Mouse (Mus musculus) left cerebral cortex, adult 18-20 months (tissue): ENCODE measurements around the gene Olfr978. TPM values are rescaled to one million over a fixed set of nuclear protein-coding genes. Genes with fewer than 3 reads are reported as not detected.
"Not testable (repeated sequence)": the region's sequence is repeated elsewhere in the genome, so short reads cannot be mapped to it uniquely, and the experiment has no call there.

Experiments
- DNase-seq, 2 experiments: peaks; one replicate each; pipeline ENCODE4 v3.0.0; 2021 to 2022; ENCODE audit warnings: low spot score in 2 of 2, mixed read lengths in 1 of 2
- long read RNA-seq, 2 experiments: library from polyadenylated mRNA; stranded (forward); transcript quantifications; one replicate each; pipeline ENCODE4 v2.0.0; 2021
- total RNA-seq, 2 experiments: library from RNA; stranded (reverse); gene quantifications; 2 replicates each; pipeline ENCODE4 v1.2.3; 2021

Olfr978 gene
- total RNA-seq = not detected
- long read RNA-seq, experiment 1 = 0 reads
- long read RNA-seq, experiment 2 = 0 reads

DNA sequence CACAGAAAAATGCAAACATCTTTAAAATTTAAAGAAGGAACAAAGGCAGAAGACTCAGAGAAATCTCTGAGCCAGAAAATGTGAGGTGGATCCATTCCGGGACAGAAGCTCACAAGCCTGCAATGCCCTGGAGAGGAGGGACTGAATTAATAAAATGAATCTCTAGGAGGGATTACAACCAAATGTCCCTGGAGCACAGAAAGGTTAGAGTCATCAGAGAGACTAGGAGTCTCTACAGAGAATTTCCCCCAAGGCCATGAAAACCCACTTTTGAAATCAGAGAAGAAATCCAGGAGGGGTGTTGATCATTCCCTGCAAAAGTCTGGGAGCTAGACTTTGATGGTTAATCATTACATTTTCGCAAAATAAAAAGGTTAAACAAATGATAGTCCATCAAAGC, at the start of gene Olfr978:
TSS of gene Olfr978 (plus strand) at position 301 of the 400 bp plus-strand sequence.
- no peak for DNase-seq

DNA sequence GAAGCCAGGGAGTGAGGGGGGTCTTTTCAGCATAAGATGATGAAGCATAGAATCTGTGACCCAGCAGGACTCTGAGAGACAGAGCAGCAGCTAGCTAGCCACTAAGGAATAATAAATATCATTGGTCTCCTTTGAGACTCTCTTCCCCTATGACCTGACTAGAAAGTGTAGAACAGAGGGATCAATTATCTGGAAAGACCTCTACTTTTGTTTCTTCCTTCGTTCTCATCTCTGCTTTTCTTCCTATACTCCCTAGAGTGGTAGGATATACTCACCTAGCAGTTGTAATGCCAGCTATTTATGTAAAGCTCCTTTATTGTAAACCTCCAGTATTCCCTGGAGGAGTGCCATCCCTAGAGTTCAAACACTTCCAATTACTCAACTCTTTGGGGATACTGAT, 40.0 kb upstream of the Olfr978 start, which contains the start of gene Olfr975:
TSS of gene Olfr975 (minus strand) at position 101 of the 400 bp plus-strand sequence.
- no peak for DNase-seq

DNA sequence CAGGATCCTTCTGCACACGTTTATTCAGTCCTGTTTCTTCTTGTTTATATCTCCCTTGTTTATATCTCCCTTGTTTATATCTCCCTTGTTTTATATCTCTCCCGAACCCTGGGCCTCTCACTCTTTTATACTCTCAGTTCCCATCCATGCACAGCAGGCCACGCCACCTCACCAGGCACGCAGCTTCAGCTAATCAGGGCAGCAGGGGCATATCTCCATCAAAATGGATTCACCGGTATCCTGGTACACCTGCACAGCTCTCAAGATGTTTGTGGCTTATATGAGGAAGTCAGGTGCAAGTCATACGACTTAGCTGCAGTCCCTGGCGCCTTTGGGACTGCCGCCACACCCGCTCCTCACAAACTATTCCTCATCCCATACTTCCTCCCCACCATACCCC, 30.9 kb upstream of the Olfr978 start, which contains the start of gene Olfr976:
TSS of gene Olfr976 (minus strand) at position 101 of the 400 bp plus-strand sequence.
- not testable (repeated sequence) for DNase-seq

DNA sequence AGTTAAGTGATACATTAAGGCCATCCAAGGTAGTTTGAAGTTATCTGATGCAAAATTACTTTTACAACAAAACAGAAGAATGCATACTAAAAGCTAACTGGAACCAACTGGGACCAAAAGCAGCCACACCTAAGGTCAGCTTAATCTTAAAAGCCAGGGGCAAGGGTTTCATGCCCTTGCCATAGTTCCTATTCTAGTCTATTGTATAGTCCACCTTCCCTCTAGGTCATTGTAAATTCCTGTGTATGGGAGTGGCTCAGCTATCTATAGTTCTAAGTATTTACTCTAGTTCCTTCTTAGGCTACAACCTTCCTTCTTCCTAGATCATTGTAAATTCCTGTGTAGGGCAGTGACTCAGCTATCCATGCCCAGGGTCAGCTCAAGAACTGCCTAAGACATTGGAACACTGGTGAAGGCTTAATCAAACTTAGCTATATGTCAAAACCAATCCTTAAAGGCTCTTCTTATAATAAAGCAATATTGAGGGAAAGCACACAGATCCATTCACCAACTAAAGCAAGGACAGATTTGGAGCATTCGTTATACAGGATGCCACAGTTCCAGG, 15.2 kb upstream of the Olfr978 start:
- not testable (repeated sequence) for DNase-seq

DNA sequence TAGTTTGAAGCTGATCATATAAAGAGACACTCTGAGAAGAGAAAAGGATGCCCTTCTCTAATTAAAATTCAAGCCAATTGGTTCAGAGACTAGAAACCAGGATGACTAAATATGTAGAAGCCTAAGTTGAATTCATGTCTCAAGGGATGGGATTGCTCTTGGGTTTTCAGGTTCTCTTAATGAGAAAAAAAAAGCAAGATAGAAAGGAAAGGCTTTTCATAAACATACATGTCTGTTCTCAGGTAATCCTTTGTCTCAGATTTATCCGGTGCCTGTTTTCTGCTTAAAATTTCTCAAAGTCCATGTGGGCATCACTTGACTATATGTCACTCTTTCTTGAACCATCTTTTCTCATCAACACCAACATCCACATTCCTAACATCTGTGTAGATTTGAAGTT, 11.5 kb downstream of the Olfr978 start, which contains the start of gene Olfr979:
TSS of gene Olfr979 (minus strand) at position 101 of the 400 bp plus-strand sequence.
- no peak for DNase-seq

DNA sequence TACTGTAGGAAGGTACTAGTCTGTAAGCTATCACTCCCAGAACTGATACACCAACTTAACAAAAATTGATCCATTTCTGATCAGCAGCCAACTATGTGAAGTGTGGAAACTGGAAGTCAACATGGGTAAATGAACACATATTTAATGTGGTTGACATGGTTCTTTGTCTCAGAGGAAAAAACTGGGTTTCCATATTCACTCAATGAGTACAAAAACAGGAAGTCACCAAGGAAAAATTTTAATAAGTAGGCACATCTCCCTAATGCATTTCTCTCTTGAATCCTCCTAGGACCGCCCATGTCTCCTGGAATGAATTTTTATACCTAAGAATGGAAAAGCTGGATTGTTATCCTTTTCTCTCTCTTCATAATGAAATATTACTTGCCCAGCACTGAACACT, 17.6 kb downstream of the Olfr978 start, which contains the start of gene Olfr980:
TSS of gene Olfr980 (minus strand) at position 101 of the 400 bp plus-strand sequence.
- DNase-seq = no peak

DNA sequence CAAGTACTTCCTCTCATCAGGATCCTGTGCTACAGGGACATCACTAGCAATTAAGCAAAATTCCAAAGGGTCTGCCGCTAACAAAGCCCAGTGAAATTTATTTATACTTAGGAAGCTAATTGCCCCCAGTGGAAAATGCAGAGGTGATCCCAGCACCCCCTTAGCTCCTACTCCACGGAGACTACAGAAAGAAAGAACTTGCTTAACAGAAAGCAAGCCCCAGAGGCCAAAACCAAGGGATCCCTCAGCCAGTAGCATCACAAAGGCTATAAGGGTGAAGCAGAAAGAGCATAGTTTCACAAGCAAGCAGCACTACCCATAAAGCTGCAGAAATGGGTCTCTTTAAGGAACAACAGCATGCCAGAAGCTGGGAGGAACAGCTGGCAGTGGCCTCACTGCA, 29.3 kb downstream of the Olfr978 start, which contains the start of gene Olfr981:
TSS of gene Olfr981 (plus strand) at position 301 of the 400 bp plus-strand sequence.
- no peak for DNase-seq

Other genes starting within 250 kb of the Olfr978 start
- not detected for gene Olfr967, start 245.9 kb upstream of the Olfr978 start, total RNA-seq
- gene Olfr968, start 208.9 kb upstream of the Olfr978 start, total RNA-seq = not detected
- not detected for gene Olfr969, start 201.2 kb upstream of the Olfr978 start, total RNA-seq
- gene Olfr970, start 183.3 kb upstream of the Olfr978 start, total RNA-seq = not detected
- not detected for gene Olfr971, start 155.2 kb upstream of the Olfr978 start, total RNA-seq
- gene Olfr972, start 125.7 kb upstream of the Olfr978 start, total RNA-seq = not detected
- gene Olfr229, start 84.8 kb upstream of the Olfr978 start, total RNA-seq = not detected
- gene Olfr974, start 54.6 kb upstream of the Olfr978 start, total RNA-seq = not detected
- gene Olfr975, start 40.1 kb upstream of the Olfr978 start, total RNA-seq = not detected
- gene Olfr976, start 31.0 kb upstream of the Olfr978 start, total RNA-seq = not detected
- gene Olfr979, start 11.4 kb downstream of the Olfr978 start, total RNA-seq = not detected
- gene Olfr980, start 17.5 kb downstream of the Olfr978 start, total RNA-seq = not detected
- gene Olfr981, start 29.4 kb downstream of the Olfr978 start, total RNA-seq = not detected
- gene Olfr982, start 81.7 kb downstream of the Olfr978 start, total RNA-seq = not detected
- gene Olfr983, start 101.5 kb downstream of the Olfr978 start, total RNA-seq = not detected
- gene Olfr984, start 122.1 kb downstream of the Olfr978 start, total RNA-seq = not detected
- gene Olfr985, start 138.1 kb downstream of the Olfr978 start, total RNA-seq = not detected
- gene Tmem225, start 156.0 kb downstream of the Olfr978 start, total RNA-seq = not detected
- gene Olfr986, start 188.8 kb downstream of the Olfr978 start, total RNA-seq = not detected
- 1 to 10 TPM; 3.4 to 3.6 TPM for gene Zfp202, start 200.2 kb downstream of the Olfr978 start, total RNA-seq